Mouse (Mus musculus): ENCODE data around the gene Stard9. TPM values are rescaled to one million over a fixed set of nuclear protein-coding genes. Genes with fewer than 3 reads are reported as not detected.

Gene Stard9
- polyA plus RNA-seq, 1 experiment: 2.7 TPM

DNA sequence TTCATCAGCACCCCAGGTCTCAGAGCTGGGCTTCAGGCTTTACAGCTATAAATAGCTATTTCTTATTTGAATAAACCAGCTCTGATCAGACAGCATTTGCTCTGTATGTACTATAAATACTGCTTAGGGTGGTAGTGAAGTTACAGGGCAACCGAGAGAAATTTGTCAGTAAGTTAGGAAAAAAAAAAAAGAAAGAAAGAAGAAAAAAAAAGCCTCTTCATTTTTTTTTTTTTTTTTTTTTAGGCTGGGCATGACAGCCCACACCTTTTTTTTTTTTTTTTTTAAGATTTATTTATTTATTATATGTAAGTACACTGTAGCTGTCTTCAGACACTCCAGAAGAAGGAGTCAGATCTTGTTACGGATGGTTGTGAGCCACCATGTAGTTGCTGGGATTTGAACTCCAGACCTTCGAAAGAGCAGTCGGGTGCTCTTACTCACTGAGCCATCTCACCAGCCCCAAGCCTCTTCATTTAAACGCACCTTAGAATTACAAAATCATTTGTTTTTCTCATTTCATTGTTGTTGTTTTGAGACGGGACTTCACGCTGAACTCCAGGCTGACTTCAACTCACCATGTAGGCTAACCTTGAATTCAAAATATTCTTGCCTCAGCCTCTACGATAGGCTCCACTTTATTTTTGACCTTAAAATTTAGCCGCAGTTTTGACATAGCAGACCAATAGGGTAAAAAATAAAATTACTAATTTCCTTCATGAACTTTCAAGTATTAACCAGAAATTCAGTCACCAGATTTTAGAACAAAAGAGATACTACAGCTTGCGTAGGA, 650 bp upstream of the Stard9 start:
- Histone ChIP-seq H3K79me2 (ENCODE audit: control insufficient read depth, insufficient read depth) (peaks cover 18% of the 10 kb centered on the region), H3K4me3 (ENCODE audit: insufficient read depth, poor library complexity, severe bottlenecking) (peak overlapping the region; percentile 15), H3K79me3 (ENCODE audit: low read depth) (peaks cover 1% of the 10 kb centered on the region), H3K36me3 (ENCODE audit: control insufficient read depth, insufficient read depth) (no peaks in the 10 kb centered on the region), H3ac (ENCODE audit: control insufficient read depth, insufficient read length, low read depth) (no peak overlapping the region), H3K27me3 (ENCODE audit: control insufficient read depth, insufficient read depth, insufficient read length) (no peaks in the 10 kb centered on the region)
- TF ChIP-seq CTCF (IDR thresholded peaks at IDR 0.05; ENCODE audit: control insufficient read depth, insufficient read depth, insufficient read length) (no peak), MAX (IDR thresholded peaks at IDR 0.05) (no peak), MYOG (IDR thresholded peaks at IDR 0.05; ENCODE audit: control insufficient read depth, extremely low read depth, insufficient read length) (no peak), USF1 (IDR thresholded peaks at IDR 0.05; ENCODE audit: low read depth) (no peak), FOSL1 (IDR thresholded peaks at IDR 0.05; ENCODE audit: insufficient read depth, low read length, poor library complexity, severe bottlenecking) (no peak), CEBPB (IDR thresholded peaks at IDR 0.05; ENCODE audit: low read depth) (no peak), MYOD1 (IDR thresholded peaks at IDR 0.05; ENCODE audit: control insufficient read depth, insufficient read length, low read depth) (no peak)

GRCm38 (mm10) chr2:120630246-120630645, 1.3 kb downstream of the Stard9 start:
- no peak overlapping the region for H3ac ChIP-seq (ENCODE audit: control insufficient read depth, insufficient read length, low read depth)
- peaks cover 4% of the 10 kb centered on the region for H3K79me3 ChIP-seq (ENCODE audit: low read depth)
- H3K27me3 ChIP-seq (ENCODE audit: control insufficient read depth, insufficient read depth, insufficient read length): no peaks in the 10 kb centered on the region
- H3K79me2 ChIP-seq (ENCODE audit: control insufficient read depth, insufficient read depth): peaks cover 18% of the 10 kb centered on the region
- TF ChIP-seq USF1 (IDR thresholded peaks at IDR 0.05; ENCODE audit: low read depth) (no peak), CTCF (IDR thresholded peaks at IDR 0.05; ENCODE audit: control insufficient read depth, insufficient read depth, insufficient read length) (no peak), MAX (IDR thresholded peaks at IDR 0.05) (no peak), MYOG (IDR thresholded peaks at IDR 0.05; ENCODE audit: control insufficient read depth, extremely low read depth, insufficient read length) (no peak), FOSL1 (IDR thresholded peaks at IDR 0.05; ENCODE audit: insufficient read depth, low read length, poor library complexity, severe bottlenecking) (no peak), CEBPB (IDR thresholded peaks at IDR 0.05; ENCODE audit: low read depth) (no peak), MYOD1 (IDR thresholded peaks at IDR 0.05; ENCODE audit: control insufficient read depth, insufficient read length, low read depth) (no peak)
- peaks cover 17% of the 10 kb centered on the region for H3K36me3 ChIP-seq (ENCODE audit: control insufficient read depth, insufficient read depth)
- no peak overlapping the region for H3K4me3 ChIP-seq (ENCODE audit: insufficient read depth, poor library complexity, severe bottlenecking)

- no peak for TF ChIP-seq USF1 (IDR thresholded peaks at IDR 0.05; ENCODE audit: low read depth)
- TF ChIP-seq CEBPB (IDR thresholded peaks at IDR 0.05; ENCODE audit: low read depth): no peak
- TF ChIP-seq MYOD1 (IDR thresholded peaks at IDR 0.05; ENCODE audit: control insufficient read depth, insufficient read length, low read depth): no peak
- no peak for TF ChIP-seq FOSL1 (IDR thresholded peaks at IDR 0.05; ENCODE audit: insufficient read depth, low read length, poor library complexity, severe bottlenecking)
- TF ChIP-seq CTCF (IDR thresholded peaks at IDR 0.05; ENCODE audit: control insufficient read depth, insufficient read depth, insufficient read length): no peak
- no peak for TF ChIP-seq MAX (IDR thresholded peaks at IDR 0.05)
- no peak for TF ChIP-seq MYOG (IDR thresholded peaks at IDR 0.05; ENCODE audit: control insufficient read depth, extremely low read depth, insufficient read length)
- H3K79me3 ChIP-seq (ENCODE audit: low read depth): peaks cover 4% of the 10 kb centered on the region
- H3K36me3 ChIP-seq (ENCODE audit: control insufficient read depth, insufficient read depth): peaks cover 20% of the 10 kb centered on the region
- H3K79me2 ChIP-seq (ENCODE audit: control insufficient read depth, insufficient read depth): peaks cover 18% of the 10 kb centered on the region
- H3ac ChIP-seq (ENCODE audit: control insufficient read depth, insufficient read length, low read depth): no peak overlapping the region
- no peaks in the 10 kb centered on the region for H3K27me3 ChIP-seq (ENCODE audit: control insufficient read depth, insufficient read depth, insufficient read length)
- no peak overlapping the region for H3K4me3 ChIP-seq (ENCODE audit: insufficient read depth, poor library complexity, severe bottlenecking)
Measured at GRCm38 (mm10) chr2:120630655-120631054, 1.7 kb downstream of the Stard9 start.

GRCm38 (mm10) chr2:120631521-120631920, 2.6 kb downstream of the Stard9 start:
- TF ChIP-seq CTCF (IDR thresholded peaks at IDR 0.05; ENCODE audit: control insufficient read depth, insufficient read depth, insufficient read length) (no peak), MYOD1 (IDR thresholded peaks at IDR 0.05; ENCODE audit: control insufficient read depth, insufficient read length, low read depth) (peak; percentile 68)
- H3K4me3 ChIP-seq (ENCODE audit: insufficient read depth, poor library complexity, severe bottlenecking): no peak overlapping the region
- peaks cover 4% of the 10 kb centered on the region for H3K79me3 ChIP-seq (ENCODE audit: low read depth)
- peaks cover 20% of the 10 kb centered on the region for H3K36me3 ChIP-seq (ENCODE audit: control insufficient read depth, insufficient read depth)
- no peak overlapping the region for H3ac ChIP-seq (ENCODE audit: control insufficient read depth, insufficient read length, low read depth)
- H3K27me3 ChIP-seq (ENCODE audit: control insufficient read depth, insufficient read depth, insufficient read length): no peaks in the 10 kb centered on the region
- peaks cover 18% of the 10 kb centered on the region for H3K79me2 ChIP-seq (ENCODE audit: control insufficient read depth, insufficient read depth)

GRCm38 (mm10) chr2:120631957-120632356, 3.0 kb downstream of the Stard9 start:
- H3K79me2 ChIP-seq (ENCODE audit: control insufficient read depth, insufficient read depth): peaks cover 18% of the 10 kb centered on the region
- peaks cover 20% of the 10 kb centered on the region for H3K36me3 ChIP-seq (ENCODE audit: control insufficient read depth, insufficient read depth)
- no peaks in the 10 kb centered on the region for H3K27me3 ChIP-seq (ENCODE audit: control insufficient read depth, insufficient read depth, insufficient read length)
- H3K79me3 ChIP-seq (ENCODE audit: low read depth): peaks cover 4% of the 10 kb centered on the region
- TF ChIP-seq MYOG (IDR thresholded peaks at IDR 0.05; ENCODE audit: control insufficient read depth, extremely low read depth, insufficient read length): no peak
- TF ChIP-seq USF1 (IDR thresholded peaks at IDR 0.05; ENCODE audit: low read depth): peak; percentile 69
- no peak for TF ChIP-seq CTCF (IDR thresholded peaks at IDR 0.05; ENCODE audit: control insufficient read depth, insufficient read depth, insufficient read length)
- no peak for TF ChIP-seq MAX (IDR thresholded peaks at IDR 0.05)
- TF ChIP-seq MYOD1 (IDR thresholded peaks at IDR 0.05; ENCODE audit: control insufficient read depth, insufficient read length, low read depth): peak; percentile 95
- no peak for TF ChIP-seq FOSL1 (IDR thresholded peaks at IDR 0.05; ENCODE audit: insufficient read depth, low read length, poor library complexity, severe bottlenecking)
- no peak for TF ChIP-seq CEBPB (IDR thresholded peaks at IDR 0.05; ENCODE audit: low read depth)
- no peak overlapping the region for H3K4me3 ChIP-seq (ENCODE audit: insufficient read depth, poor library complexity, severe bottlenecking)
- H3ac ChIP-seq (ENCODE audit: control insufficient read depth, insufficient read length, low read depth): no peak overlapping the region

Data from C2C12 (cell line).